Mouse (Mus musculus) embryo, embryonic 9.5 days (tissue): ENCODE results near the gene Letm1.

ENCODE experiments used
- DNase-seq: peaks from one replicate; pipeline ENCODE4 v3.0.0-alpha.2; 2017; ENCODE audit errors: extremely low spot score

Gene Letm1

GRCm38 (mm10) chr5:33738341-33738740 lies 44.3 kb downstream of the Letm1 start:
- no peak for DNase-seq

- DNase-seq = peak; percentile 77
These were observed 44.7 kb downstream of the Letm1 start for GRCm38 (mm10) chr5:33737903-33738321.

GRCm38 (mm10) chr5:33736230-33736629 lies 46.4 kb downstream of the Letm1 start:
- no peak for DNase-seq

GRCm38 (mm10) chr5:33735412-33736092 lies 47.1 kb downstream of the Letm1 start:
- DNase-seq = no peak

- DNase-seq = no peak
These were observed 48.8 kb downstream of the Letm1 start for GRCm38 (mm10) chr5:33733837-33734236.

GRCm38 (mm10) chr5:33731051-33731450 lies 51.6 kb downstream of the Letm1 start:
- DNase-seq = no peak

GRCm38 (mm10) chr5:33730516-33730915 lies 52.1 kb downstream of the Letm1 start:
- DNase-seq = no peak

- no peak for DNase-seq
These were observed 53.8 kb downstream of the Letm1 start for GRCm38 (mm10) chr5:33728841-33729240.

GRCm38 (mm10) chr5:33726891-33727290 lies 55.7 kb downstream of the Letm1 start:
- DNase-seq = no peak

GRCm38 (mm10) chr5:33726081-33726647 lies 56.5 kb downstream of the Letm1 start:
- no peak for DNase-seq

GRCm38 (mm10) chr5:33723641-33724465 lies 58.8 kb downstream of the Letm1 start:
- peak; percentile 59 for DNase-seq

- peak; percentile 61 for DNase-seq
These were observed 59.5 kb downstream of the Letm1 start for GRCm38 (mm10) chr5:33723019-33723640.

- no peak for DNase-seq
These were observed 60.2 kb downstream of the Letm1 start for GRCm38 (mm10) chr5:33722266-33723018.

GRCm38 (mm10) chr5:33721541-33722265 lies 60.9 kb downstream of the Letm1 start, which contains the start of gene Fgfr3:
TSS of gene Fgfr3 (plus strand) at chr5:33721674.
- DNase-seq = peak; percentile 89

GRCm38 (mm10) chr5:33720852-33721490 lies 61.6 kb downstream of the Letm1 start:
- DNase-seq = no peak

- no peak for DNase-seq
These were observed 64.2 kb downstream of the Letm1 start for GRCm38 (mm10) chr5:33718460-33718859.

- no peak for DNase-seq
These were observed 66.2 kb downstream of the Letm1 start for GRCm38 (mm10) chr5:33716467-33716866.

GRCm38 (mm10) chr5:33715182-33715581 lies 67.4 kb downstream of the Letm1 start:
- DNase-seq = no peak

- DNase-seq = no peak
These were observed 70.1 kb downstream of the Letm1 start for GRCm38 (mm10) chr5:33712550-33712949.

GRCm38 (mm10) chr5:33709037-33709436 lies 73.6 kb downstream of the Letm1 start:
- DNase-seq = no peak
